Mouse (Mus musculus) left cerebral cortex, adult 8-10 months (tissue): Measurements from ENCODE around the gene Sphkap. TPM values are rescaled to one million over a fixed set of nuclear protein-coding genes. Genes with fewer than 3 reads are reported as not detected.
A peak's percentile ranks its signal among the peaks of the same experiment; 100 is the strongest.

Experiments
- DNase-seq, 2 experiments: peaks; one replicate each; pipeline ENCODE4 v3.0.0; 2022; ENCODE audit warnings: low spot score in 2 of 2
- total RNA-seq, 4 experiments: library from RNA; stranded (reverse); gene quantifications; 2 replicates each; pipeline ENCODE4 v1.2.4; 2022

Sphkap gene
- 100 to 1,000 TPM; 118 to 157 (median 139) TPM for total RNA-seq

DNA sequence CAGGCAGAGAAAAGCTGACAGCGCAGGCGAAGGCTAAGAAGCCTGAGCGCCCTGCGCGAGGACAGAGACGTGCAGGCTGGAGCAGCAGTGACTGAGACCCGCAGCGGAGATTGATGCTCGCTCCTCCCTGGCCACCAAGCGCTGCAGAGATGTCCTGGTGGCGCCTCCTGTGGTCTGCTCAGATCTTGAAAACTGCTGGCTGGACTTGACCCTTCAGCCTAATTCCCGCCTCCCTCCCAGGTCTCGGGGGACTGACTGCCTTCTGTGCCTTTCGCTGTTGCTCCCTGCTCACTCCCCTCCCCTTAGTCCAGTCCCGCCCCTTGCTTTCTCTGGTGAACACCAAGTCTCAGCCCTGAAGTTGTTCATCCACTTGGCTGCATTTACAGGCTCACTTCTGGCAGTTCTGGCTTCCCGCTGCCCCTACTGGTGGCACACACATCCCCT is at the start of gene Sphkap:
Sphkap (minus strand) TSS at position 180 of the 444 bp plus-strand sequence.
- peak; percentile 40 to 51 for DNase-seq

DNA sequence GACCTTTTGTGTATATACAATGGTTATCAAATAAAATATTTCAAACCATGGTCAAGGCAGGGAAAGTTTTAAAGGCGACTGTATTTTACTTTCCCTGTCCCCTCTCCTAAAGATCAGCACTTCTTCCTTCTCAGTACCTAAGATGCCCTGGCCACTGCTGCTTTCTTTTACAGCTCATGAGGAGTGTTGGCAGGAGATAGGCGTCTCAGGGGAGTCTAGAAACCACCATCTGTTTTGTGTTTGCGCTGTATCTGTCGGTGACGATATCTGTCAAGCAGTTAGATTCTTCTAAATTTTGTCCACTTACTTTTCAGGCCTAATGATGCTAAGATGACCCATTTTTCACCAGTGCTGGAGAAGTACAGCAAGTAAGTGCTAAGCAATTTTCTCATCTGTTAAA is 43.3 kb upstream of the Sphkap start:
- no peak for DNase-seq

DNA sequence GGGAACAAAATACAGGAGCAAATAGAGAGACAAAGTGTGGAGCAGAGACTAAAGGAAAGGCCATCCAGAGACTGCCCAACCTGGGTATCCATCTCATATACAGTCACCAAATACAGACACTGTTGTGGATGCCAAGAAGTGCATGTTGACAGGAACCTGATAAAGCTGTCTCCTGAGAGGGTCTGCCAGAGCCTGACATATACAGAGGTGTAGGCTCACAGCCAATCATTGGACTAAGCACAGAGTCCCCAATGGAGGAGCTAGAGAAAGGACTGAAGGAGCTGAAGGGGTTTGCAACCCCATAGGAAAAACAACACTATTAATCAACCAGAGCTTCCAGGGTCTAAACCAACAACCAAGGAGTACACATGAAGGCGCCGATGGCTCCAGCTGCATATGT is 32.4 kb upstream of the Sphkap start:
- DNase-seq, result no peak

- no peak for DNase-seq
Measured at GRCm38 (mm10) chr1:83433932-83434331, 25.9 kb upstream of the Sphkap start.

DNA sequence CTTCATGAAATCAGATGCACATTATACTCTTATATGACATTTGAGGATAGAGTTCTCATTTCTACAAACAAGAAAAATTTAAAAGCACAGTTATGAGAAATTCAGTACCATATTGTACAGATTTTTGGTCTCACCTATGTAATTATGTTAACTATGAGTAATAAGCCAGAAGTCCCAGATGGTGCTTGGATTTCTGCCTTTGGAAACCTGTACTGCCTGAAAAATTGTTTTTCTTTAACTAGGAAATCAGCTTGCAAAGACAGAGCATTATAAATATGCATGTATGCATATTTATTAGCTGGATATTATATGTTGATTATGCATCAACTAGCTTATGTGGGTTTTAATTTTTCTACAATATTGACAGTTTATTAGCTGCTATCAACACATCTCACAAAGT is 21.9 kb upstream of the Sphkap start:
- no peak for DNase-seq

DNA sequence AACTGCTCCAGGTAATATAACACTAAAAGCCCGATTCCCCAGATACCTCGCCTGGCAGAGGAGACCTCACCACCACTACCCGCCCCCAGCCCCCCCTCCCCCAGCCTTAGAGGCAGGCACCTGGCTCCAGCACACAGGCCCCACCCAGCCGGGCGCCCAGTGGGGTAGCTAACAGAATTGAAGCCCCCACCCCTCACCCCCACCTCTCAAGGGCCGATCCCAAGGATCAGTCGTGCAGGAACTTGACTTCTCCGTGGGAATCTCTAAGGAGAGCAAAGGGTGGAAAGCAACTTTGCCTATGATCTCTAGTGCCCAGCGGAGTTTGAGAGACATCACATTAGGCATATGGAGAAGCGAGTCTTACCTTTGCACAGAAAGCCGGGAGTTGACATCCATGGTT is 384 bp downstream of the Sphkap start:
- DNase-seq, result no peak

DNA sequence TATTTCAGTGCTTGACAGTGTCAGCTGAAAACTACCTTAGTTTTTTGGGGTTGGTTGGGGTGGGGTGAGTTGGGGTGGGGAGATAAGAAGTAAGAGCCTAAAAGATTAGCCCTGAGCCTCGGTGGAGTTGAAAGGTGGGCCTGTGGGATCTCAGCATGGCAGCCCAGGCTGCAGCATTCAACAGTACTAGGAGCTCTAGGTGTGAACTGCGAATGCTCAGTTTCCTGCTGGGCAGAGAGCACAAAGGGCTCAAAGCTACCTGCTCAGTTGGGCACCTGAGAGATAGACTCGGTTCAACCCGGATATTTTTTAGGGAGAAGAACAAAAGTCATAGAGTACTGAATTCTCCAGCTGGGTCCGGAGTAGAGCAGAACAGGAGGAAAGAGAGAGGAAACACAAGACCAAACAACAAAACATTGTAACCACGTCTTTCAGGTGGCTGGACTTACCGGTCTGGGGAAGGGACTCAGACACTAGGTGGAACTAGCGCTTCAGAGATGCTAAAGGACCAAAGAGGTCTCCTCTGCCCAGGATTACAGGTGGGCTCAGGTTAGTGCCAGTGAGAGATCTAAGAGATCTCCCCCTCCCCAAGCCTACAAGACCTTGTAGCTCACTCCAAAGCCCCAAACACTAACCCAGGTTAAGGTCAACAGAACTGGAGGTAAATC is 984 bp downstream of the Sphkap start:
- DNase-seq, result peak in 1 of 2 experiments; percentile 17

DNA sequence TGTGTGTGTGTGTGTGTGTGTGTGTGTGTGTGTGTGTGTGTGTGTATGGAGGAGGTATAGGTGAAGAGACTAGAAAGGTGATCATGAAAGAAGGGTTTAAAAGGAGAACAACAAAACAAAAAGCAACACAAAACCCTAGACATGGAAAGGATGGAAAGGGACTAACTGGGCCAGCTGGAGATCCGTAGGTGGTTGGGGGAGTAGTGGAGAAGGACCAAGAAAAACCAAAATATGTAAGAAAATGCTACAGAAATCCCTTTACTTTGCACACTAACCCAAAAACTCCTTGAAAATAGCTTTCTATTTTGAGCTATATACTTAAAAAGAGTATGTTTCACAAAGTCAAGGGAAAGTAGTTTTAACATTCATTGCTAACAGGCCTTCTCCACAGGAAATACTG is 6.9 kb downstream of the Sphkap start:
- DNase-seq, result no peak

- DNase-seq, result no peak
Measured at GRCm38 (mm10) chr1:83396284-83396683, 11.7 kb downstream of the Sphkap start.

- DNase-seq, result peak in 1 of 2 experiments; percentile 42
Measured at GRCm38 (mm10) chr1:83395559-83395958, 12.4 kb downstream of the Sphkap start.

GRCm38 (mm10) chr1:83389419-83389818 is 18.6 kb downstream of the Sphkap start:
- DNase-seq, result no peak

- DNase-seq, result no peak
Measured at GRCm38 (mm10) chr1:83377404-83377803, 30.6 kb downstream of the Sphkap start.

GRCm38 (mm10) chr1:83366456-83366855 is 41.5 kb downstream of the Sphkap start:
- DNase-seq, result no peak

- no peak for DNase-seq
Measured at GRCm38 (mm10) chr1:83362168-83362567, 45.8 kb downstream of the Sphkap start.

DNA sequence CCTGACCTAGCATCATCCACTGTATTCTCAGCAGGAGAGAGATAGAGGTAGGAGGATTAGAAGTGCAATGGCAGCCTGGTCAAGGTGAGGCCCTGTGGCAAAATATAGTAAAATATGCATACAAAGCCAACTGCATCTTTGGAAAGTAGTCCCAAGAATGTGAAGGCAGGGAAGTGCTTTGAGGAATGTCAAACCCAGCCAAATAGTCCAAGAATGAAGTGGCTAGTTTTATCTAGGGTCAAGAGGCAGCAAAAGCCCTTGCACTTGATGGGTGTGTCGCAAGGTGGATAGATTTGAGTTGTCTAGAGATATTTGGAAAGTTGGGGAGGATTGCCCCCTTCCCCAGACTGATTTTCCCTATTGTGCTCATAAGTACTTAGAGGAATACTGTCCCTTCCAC is 61.5 kb downstream of the Sphkap start:
- no peak for DNase-seq

DNA sequence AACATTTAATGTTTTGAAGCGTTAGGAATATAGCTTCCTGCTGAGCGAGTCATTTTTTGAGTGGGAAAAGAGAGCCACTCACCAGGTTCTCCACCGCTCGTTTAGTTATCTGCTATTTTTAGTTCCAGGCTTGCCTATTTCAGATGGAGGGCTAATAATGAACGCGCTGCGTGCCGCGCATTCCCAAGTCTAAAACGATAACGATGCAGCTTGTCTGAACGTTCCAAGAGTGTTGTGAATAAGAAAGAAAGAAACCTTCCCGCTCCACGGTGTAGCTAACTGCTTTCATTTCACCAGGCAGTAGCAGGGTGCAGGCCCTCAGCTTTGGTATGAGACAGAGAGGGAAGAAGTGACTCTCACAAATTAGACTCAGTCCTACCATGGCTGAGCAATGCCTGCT is 62.4 kb downstream of the Sphkap start:
- no peak for DNase-seq

GRCm38 (mm10) chr1:83345069-83345468 is 62.9 kb downstream of the Sphkap start:
- DNase-seq, result no peak

DNA sequence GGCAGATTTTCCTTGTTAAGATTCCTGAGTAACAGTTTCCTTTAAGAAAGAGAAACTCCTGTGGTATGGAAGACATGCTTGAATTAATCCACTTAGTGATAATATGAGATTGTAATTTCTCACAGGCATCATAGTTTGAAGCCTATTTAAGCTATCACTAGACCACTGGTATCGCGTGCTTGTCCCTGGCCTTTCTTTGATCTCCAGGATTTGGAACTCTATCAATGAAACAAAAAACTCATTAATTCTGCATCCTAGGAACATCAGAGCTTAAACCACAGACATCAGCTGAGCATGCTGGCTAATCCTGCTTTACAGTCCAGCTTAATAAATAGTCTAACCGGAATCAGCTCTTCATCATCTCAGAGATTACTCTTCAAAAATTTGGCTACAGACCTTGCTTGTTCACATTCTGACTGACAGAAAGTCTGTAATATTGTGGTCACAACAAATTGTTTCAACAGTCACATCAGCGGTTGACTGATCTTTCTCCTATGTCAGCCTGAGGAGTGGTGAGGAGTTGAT is 65.2 kb downstream of the Sphkap start:
- no peak for DNase-seq

GRCm38 (mm10) chr1:83339358-83339757 is 68.6 kb downstream of the Sphkap start:
- no peak for DNase-seq

DNA sequence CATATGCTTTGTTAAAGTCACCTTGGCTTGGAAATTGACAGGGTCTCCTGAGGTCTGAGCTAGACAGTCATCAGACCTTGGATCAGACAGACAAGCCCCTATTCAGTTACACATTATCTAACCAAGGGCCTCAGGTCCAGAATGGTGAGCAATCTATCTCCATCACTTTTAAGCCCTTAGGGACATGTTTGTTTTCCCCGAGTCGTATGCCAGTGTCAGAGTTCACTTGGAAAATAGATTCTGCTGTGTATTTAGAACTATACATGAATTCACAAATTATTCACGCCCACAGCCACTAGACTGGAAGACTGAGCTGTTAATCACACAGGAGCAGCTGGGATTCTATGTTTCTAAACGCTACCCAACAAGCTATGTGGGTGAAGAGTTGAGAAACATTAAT is 91.1 kb downstream of the Sphkap start:
- DNase-seq, result no peak

DNA sequence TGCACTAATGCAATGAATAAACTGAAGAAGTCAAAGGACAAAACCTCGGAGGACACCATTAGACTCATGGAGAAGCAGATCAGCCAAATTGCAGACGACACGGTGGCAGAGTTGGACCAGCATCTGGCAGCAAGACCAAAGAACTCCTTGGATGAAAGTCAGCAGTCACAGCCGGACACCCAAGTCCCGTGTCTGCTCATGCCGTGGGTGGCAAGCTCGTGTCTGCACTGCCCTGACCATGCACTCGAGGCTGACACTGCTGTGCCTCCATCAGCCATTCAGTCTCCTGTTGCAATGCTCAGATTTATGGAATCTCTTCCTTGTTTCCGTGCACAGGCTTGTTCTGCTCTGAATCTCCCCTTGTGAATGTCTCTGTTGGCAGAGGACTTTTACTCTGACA is 92.9 kb downstream of the Sphkap start:
- DNase-seq, result no peak

DNA sequence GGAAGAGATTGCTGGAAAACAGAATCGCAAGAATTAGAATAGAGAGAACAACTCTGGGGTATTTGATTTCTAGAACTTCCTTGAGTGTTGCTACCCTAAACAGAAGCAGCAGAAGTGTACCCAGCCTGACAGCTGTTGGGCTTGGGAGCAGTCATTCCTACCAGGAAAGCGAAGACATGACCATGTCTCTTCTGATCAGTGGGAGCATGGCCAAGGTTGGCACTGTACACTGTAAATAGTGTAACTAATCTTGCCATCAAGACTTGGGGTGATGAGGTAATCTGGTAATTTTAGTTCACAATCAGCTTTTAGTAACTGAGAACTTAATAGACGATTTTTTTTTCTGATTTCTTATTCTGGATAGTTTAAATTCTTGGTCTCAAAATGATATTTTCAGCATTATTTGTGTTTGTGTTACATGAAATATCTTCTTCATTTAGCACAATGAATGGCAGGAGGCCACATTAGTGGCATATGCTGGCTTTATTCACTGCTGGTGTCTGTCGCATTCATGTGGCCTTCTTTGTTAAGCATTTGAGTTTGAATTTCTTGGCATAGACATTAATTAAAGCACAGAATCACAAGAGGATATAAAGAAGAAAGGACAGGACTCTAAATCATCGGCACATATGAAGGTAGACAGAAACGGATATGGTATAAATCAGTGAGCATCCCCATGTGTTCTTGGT is 96.2 kb downstream of the Sphkap start:
- DNase-seq, result no peak
